Mouse (Mus musculus) lung, postnatal 0 days (tissue): ENCODE data around the gene Trim44.

Source experiments
- CTCF ChIP-seq: IDR thresholded peaks from 2 replicates; pipeline ENCODE4 v1.5.1; 2016; ENCODE audit warnings: antibody characterized with exemption, mild to moderate bottlenecking
- EP300 ChIP-seq: IDR thresholded peaks from 2 replicates; pipeline ENCODE4 v1.6.1; 2016; ENCODE audit warnings: antibody characterized with exemption, mild to moderate bottlenecking, control low read depth

GRCm38 (mm10) chr2:102426434-102426833 is 18.8 kb upstream of the Trim44 start:
- TF ChIP-seq CTCF (no peak), EP300 (no peak)
